Mouse (Mus musculus) MEL (cell line): ENCODE results near the gene Tnfrsf23.

Experiments used
- CHD2 ChIP-seq: IDR thresholded peaks from 2 replicates; pipeline ENCODE4 v1.6.1; 2011; ENCODE audit warnings: low read length, improper control_type of control experiment
- CTCF ChIP-seq, 3 experiments: IDR thresholded peaks in 2 of 3; conservative IDR thresholded peaks in 1 of 3; 2 replicates each; pipeline ENCODE4 v1.5.1; 2011 to 2012; ENCODE audit warnings: low read length in 3 of 3, low read depth in 2 of 3, mild to moderate bottlenecking in 2 of 3, improper control_type of control experiment in 1 of 3, inconsistent platforms in 1 of 3, mixed read lengths in 1 of 3, moderate library complexity in 1 of 3; ENCODE audit not compliant: control insufficient read depth in 1 of 3, insufficient read depth in 1 of 3, poor library complexity in 1 of 3, severe bottlenecking in 1 of 3
- GATA1 ChIP-seq: IDR thresholded peaks from 2 replicates; pipeline ENCODE4 v1.6.1; 2011; ENCODE audit warnings: low read depth, low read length, improper control_type of control experiment
- MAFK ChIP-seq: IDR thresholded peaks from 2 replicates; pipeline ENCODE4 v1.6.1; 2011; ENCODE audit warnings: low read depth, mild to moderate bottlenecking, low read length, improper control_type of control experiment, borderline replicate concordance
- MAZ ChIP-seq: IDR thresholded peaks from 2 replicates; pipeline ENCODE4 v1.6.1; 2012; ENCODE audit warnings: low read depth, mild to moderate bottlenecking, inconsistent platforms, low read length, improper control_type of control experiment
- MXI1 ChIP-seq: IDR thresholded peaks from 2 replicates; pipeline ENCODE4 v1.6.1; 2011; ENCODE audit warnings: mild to moderate bottlenecking, low read depth, low read length, improper control_type of control experiment
- POLR2A ChIP-seq, 2 experiments: IDR thresholded peaks; 2 replicates each; pipeline ENCODE4 v1.6.1; 2011 to 2012; ENCODE audit warnings: low read length in 2 of 2, mild to moderate bottlenecking in 2 of 2, control low read depth in 1 of 2, improper control_type of control experiment in 1 of 2, low read depth in 1 of 2, moderate library complexity in 1 of 2; ENCODE audit not compliant: control insufficient read depth in 1 of 2, insufficient read depth in 1 of 2, poor library complexity in 1 of 2
- POLR2AphosphoS2 ChIP-seq: IDR thresholded peaks from 2 replicates; pipeline ENCODE4 v1.6.1; 2011; ENCODE audit warnings: low read length, improper control_type of control experiment
- POLR2AphosphoS5 ChIP-seq: IDR thresholded peaks from 2 replicates; pipeline ENCODE4 v1.6.1; 2012; ENCODE audit warnings: low read depth, borderline replicate concordance, mild to moderate bottlenecking, inconsistent platforms, low read length, moderate library complexity, mixed read lengths
- TAL1 ChIP-seq: IDR thresholded peaks from 2 replicates; pipeline ENCODE4 v1.6.1; 2012; ENCODE audit warnings: mild to moderate bottlenecking, inconsistent platforms, low read length, moderate library complexity, mixed read lengths
- TBP ChIP-seq: IDR thresholded peaks from 2 replicates; pipeline ENCODE4 v1.8.0; 2011; ENCODE audit warnings: low read depth, low read length, improper control_type of control experiment
- ZC3H11A ChIP-seq: IDR thresholded peaks from 2 replicates; pipeline ENCODE4 v1.6.1; 2012; ENCODE audit warnings: low read depth, mild to moderate bottlenecking, inconsistent platforms, low read length, improper control_type of control experiment
- ZKSCAN1 ChIP-seq: IDR thresholded peaks from 2 replicates; pipeline ENCODE4 v1.6.1; 2012; ENCODE audit warnings: low read depth, mild to moderate bottlenecking, inconsistent platforms, low read length, improper control_type of control experiment, moderate library complexity

DNA sequence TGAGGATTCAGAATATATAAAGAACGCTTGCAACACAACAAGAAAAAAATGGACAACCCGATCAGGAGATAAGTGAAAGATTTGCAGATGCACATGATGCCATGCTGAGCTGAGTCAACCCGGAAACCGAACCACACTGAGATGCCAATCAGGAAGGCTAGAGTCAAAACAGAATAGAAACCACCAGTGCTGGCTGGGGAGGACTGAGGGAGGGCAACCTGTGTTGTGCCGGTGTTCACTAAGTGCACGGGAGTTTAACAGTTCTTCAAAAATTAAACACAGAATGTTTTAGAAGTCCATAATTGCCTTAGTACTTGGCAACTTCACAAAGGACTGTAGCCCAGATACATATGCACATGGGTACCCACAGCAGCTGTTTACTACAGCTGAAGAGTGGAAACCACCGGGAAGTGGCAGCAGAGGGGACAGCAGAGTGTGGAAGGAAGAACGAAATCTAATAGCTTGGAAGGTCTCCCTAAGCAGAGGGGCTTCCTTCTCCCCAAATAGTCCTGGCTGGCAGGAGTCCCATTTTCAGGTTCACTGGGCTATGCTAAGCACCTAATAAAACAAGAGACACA, 27.2 kb upstream of the Tnfrsf23 start:
- TF ChIP-seq CHD2 (no peak), TAL1 (no peak), ZC3H11A (no peak), TBP (no peak), POLR2AphosphoS2 (no peak), MAZ (no peak), MAFK (no peak), CTCF (IDR thresholded peaks at IDR 0.05 in 2 of 3, conservative IDR thresholded peaks at IDR 0.05 in 1 of 3; ENCODE audit: control insufficient read depth in 1 of 3, insufficient read depth in 1 of 3, low read depth in 2 of 3, low read length in 3 of 3, poor library complexity in 1 of 3, severe bottlenecking in 1 of 3) (no peak), MXI1 (no peak), ZKSCAN1 (no peak), POLR2AphosphoS5 (no peak), POLR2A (IDR thresholded peaks at IDR 0.05; ENCODE audit: control insufficient read depth in 1 of 2, insufficient read depth in 1 of 2, low read depth in 1 of 2, low read length in 2 of 2, poor library complexity in 1 of 2) (no peak), GATA1 (no peak)
